Mouse (Mus musculus) gonadal fat pad, adult 2 months (tissue): ENCODE data around the gene Pgap2. TPM values are rescaled to one million over a fixed set of nuclear protein-coding genes. Genes with fewer than 3 reads are reported as not detected.

Experiments used
- DNase-seq: peaks from one replicate; pipeline ENCODE4 v3.0.0-alpha.2; 2012; ENCODE audit warnings: low read depth
- polyA plus RNA-seq: library from polyadenylated mRNA; depleted of rRNA; stranded (reverse); fragments of >200 nt; gene quantifications from 2 replicates; pipeline ENCODE4 v1.2.3, GENCODE M21; 2012

The Pgap2 gene
- polyA plus RNA-seq, 1 experiment = 485 TPM

GRCm38 (mm10) chr7:102239591-102239990 is 29.6 kb downstream of the Pgap2 start:
- DNase-seq = no peak

- DNase-seq = no peak
Observed at GRCm38 (mm10) chr7:102242371-102242770, 32.4 kb downstream of the Pgap2 start.

- no peak for DNase-seq
Observed at GRCm38 (mm10) chr7:102242917-102243316, 32.9 kb downstream of the Pgap2 start.

GRCm38 (mm10) chr7:102243870-102244269 is 33.9 kb downstream of the Pgap2 start:
- DNase-seq = no peak

- no peak for DNase-seq
Observed at GRCm38 (mm10) chr7:102244782-102245535, 35.0 kb downstream of the Pgap2 start.

- DNase-seq = no peak
Observed at GRCm38 (mm10) chr7:102245775-102246174, 35.8 kb downstream of the Pgap2 start.

- DNase-seq = no peak
Observed at GRCm38 (mm10) chr7:102246265-102246664, 36.3 kb downstream of the Pgap2 start.

- no peak for DNase-seq
Observed at GRCm38 (mm10) chr7:102246956-102247797, 37.2 kb downstream of the Pgap2 start.

- no peak for DNase-seq
Observed at GRCm38 (mm10) chr7:102248691-102249404, 38.8 kb downstream of the Pgap2 start.

- no peak for DNase-seq
Observed at GRCm38 (mm10) chr7:102249531-102249895, 39.5 kb downstream of the Pgap2 start.

- DNase-seq = no peak
Observed at GRCm38 (mm10) chr7:102249896-102250630, 40.1 kb downstream of the Pgap2 start.

GRCm38 (mm10) chr7:102250631-102251214 is 40.7 kb downstream of the Pgap2 start:
- DNase-seq = no peak

GRCm38 (mm10) chr7:102253631-102254030 is 43.6 kb downstream of the Pgap2 start:
- DNase-seq = no peak

GRCm38 (mm10) chr7:102255954-102256353 is 45.9 kb downstream of the Pgap2 start, which contains the start of gene Rhog:
Gene Rhog, minus strand, starts transcription at chr7:102256054.
- no peak for DNase-seq

GRCm38 (mm10) chr7:102256636-102257035 is 46.6 kb downstream of the Pgap2 start:
- no peak for DNase-seq

- DNase-seq = no peak
Observed at GRCm38 (mm10) chr7:102258189-102258588, 48.2 kb downstream of the Pgap2 start.

- DNase-seq = no peak
Observed at GRCm38 (mm10) chr7:102258753-102259152, 48.7 kb downstream of the Pgap2 start.

- DNase-seq = no peak
Observed at GRCm38 (mm10) chr7:102259716-102260479, 49.9 kb downstream of the Pgap2 start.

- no peak for DNase-seq
Observed at GRCm38 (mm10) chr7:102260518-102260917, 50.5 kb downstream of the Pgap2 start.

GRCm38 (mm10) chr7:102263020-102263419 is 53.0 kb downstream of the Pgap2 start:
- DNase-seq = no peak
